Mouse (Mus musculus) layer of hippocampus, postnatal 36 days (tissue): ENCODE measurements around the gene Rtn4rl2. TPM values are rescaled to one million over a fixed set of nuclear protein-coding genes. Genes with fewer than 3 reads are reported as not detected.

Experiments
- DNase-seq, 2 experiments: peaks; one replicate each; pipeline ENCODE4 v3.0.0; 2022
- total RNA-seq, 2 experiments: library from RNA; stranded (reverse); gene quantifications; 2 replicates each; pipeline ENCODE4 v1.2.3; 2021

Rtn4rl2 gene
- total RNA-seq, 2 experiments from 2014 or later, result 91.2 to 94.8 TPM

DNA sequence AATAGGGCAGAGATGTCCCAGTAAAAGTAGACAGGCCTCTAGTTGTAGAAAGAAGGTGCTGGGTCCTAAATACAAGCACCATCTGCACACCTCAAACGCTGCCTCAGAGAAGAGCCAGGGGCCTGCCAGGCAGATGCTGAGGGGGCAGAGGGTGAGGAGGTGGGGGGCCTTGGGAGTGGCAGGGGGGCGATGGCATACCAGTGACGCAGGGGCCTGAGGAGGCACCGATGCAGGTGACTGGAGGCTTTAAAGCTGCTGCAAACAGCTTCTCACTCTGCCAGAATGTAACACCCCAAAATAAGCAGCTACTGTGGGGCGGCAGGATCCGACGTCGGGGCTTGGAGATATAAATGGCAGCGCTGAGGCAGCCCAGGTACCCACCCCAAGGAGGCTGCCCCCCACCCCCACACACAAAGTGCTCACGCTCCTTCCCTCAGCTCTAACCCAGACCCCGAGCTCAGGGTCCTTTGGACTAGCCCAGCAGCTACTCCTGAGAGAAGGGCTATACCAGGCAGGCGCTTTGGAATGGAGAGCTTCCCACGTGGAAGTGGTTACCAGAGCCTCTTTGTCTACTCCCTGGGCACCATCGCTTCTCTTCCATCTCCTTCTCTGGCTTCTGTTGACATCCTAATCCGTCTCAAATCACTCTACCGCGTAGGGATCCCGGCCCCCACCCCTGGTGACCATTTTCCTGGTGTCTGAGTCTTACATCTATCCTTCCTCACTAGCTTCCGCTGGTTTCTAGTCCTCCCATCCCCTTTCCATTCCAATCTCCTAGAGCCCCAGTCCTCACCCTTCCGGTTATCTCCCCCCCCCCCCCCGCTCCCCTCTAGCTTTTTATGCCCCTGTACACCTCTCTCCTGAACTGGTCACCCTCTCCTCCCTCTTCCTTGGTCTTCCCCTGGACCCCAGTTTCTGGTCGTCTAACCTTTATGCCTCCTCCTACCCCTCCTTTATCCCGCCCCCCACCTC, 1.1 kb downstream of the Rtn4rl2 start:
- DNase-seq, result no peak

GRCm38 (mm10) chr2:84884611-84885010, 1.9 kb downstream of the Rtn4rl2 start:
- no peak for DNase-seq

DNA sequence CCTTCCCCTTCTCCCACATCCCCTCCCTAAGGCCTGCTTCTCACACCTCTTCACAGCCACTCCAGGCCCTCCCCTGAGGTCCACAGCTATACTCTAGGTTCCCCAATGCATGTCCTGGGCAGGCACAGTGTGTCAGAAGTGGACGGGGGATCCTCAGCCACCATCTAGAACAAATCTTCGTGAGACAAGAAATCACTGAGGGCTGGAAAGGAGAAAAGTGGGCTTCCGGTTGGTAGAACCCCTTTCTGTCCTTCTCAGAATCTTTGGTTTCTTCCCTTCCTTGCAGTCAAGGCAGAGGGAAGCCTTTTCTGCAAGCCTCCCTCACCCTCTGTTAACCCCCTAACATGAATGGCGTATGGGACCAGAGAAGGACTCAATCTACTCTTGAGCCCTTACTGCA, 2.6 kb downstream of the Rtn4rl2 start:
- DNase-seq, result no peak

DNA sequence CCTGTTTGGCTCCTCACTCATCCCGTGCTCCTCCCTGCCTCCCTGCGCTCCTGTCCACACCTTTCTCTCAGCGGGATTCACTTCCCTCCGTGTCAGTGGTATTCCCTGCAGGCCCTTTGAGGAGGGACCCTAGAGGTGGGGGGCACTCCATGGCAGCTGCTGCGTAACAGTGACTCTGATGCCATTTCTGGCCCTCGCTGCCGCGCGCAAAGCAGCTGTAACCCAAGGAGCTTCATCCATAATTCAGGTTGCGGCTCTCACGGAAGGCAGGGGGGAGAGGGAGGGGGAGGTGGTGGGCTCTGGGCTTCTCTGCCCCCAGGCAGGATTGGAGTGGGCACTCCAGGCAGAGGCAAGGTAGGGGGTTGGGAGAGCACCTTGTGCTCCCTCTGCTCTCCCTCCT, 3.0 kb downstream of the Rtn4rl2 start:
- DNase-seq, result no peak

GRCm38 (mm10) chr2:84883084-84883483, 3.4 kb downstream of the Rtn4rl2 start:
- no peak for DNase-seq

- DNase-seq, result peak in 1 of 2 experiments; percentile 74
Measured at GRCm38 (mm10) chr2:84882606-84883005, 3.9 kb downstream of the Rtn4rl2 start.

DNA sequence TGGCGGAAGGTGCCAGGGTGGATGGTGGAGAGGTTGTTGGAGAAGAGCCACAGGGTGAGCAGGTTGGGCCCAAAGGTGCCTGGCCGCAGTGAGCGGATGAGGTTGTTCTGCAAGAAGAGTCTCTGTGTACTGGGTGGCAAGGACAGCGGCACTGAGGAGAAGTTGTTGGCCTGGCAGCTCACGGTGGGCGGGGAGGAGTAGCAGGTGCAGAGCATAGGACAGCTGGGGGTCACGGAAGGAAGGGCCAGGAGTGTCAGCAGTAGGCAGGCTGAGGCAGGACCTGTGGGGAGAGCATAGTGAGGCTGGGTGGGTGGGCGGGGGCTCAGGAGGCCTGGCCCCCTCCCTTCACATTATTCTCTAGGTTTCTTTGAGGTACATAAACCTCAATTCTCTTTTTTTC, 5.9 kb downstream of the Rtn4rl2 start:
- DNase-seq, result no peak

DNA sequence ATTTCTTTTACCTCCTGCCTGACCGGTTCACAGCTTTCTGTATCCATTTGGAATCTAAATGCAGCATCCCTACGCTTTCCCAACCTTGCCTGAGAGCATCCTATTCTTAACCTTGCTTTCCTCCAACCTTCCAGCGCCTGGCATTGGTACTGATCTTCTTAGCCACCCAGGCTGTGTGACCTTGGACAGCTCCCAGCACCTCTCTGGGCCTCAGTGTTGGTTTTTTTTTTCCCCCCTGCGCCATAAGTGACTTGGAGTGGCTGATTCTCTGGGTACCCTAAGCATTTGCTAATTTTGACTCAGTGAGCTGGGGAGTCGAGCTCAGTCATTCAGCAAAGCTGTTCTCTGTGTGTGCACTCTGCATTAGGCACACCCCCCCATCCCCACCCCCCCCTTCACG, 10.7 kb downstream of the Rtn4rl2 start:
- DNase-seq, result no peak

GRCm38 (mm10) chr2:84872105-84872716, 14.3 kb downstream of the Rtn4rl2 start:
- DNase-seq, result no peak

DNA sequence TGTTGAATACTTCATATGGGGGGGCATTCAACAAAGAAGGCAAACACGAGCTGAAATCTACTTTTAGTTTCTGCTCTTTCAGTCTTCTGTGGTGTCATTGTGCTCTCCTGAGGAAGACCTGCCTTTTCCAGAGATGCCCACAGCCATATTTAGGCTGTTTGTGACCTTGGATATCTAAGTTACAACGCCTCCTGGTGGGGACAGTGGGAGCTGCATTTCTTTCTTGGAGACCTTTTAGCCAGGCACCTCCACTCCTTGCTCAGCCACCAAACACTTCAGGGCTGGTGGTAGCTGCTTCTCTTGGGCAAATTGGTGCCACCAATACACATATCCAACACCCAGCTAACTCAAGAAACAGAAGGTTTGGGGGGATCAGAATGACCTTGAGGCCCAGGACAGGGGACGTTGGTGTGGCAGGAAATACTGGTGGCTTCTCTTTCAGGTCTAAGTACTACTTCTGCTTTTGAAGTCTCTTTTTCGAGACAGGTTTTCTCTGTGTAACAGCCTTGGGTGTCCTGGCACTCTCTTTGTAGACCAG, 15.8 kb downstream of the Rtn4rl2 start:
- DNase-seq, result no peak

DNA sequence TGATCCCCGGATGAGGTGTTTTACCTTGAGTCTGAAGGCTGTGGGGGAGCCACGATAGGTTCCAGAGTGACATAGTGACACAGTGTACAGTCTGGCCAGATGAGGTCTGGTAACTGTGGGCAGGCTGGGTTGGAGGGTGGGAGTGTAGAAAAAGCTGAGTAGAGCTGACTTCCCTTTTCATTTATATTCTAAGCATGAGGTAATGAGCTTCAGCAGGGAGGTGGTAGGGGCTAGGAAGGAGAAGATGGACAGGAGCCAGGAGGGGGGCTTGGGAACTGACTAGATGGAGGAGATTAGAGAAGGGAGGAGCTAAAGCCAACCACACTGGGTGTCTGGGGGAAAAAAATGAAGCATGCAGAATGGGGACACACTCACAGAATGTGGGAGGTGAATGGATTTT, 17.5 kb downstream of the Rtn4rl2 start:
- no peak for DNase-seq

GRCm38 (mm10) chr2:84868521-84868943, 18.0 kb downstream of the Rtn4rl2 start:
- peak in 1 of 2 experiments; percentile 71 for DNase-seq

GRCm38 (mm10) chr2:84865616-84866571, 20.6 kb downstream of the Rtn4rl2 start:
- peak; percentile 76 to 79 for DNase-seq

DNA sequence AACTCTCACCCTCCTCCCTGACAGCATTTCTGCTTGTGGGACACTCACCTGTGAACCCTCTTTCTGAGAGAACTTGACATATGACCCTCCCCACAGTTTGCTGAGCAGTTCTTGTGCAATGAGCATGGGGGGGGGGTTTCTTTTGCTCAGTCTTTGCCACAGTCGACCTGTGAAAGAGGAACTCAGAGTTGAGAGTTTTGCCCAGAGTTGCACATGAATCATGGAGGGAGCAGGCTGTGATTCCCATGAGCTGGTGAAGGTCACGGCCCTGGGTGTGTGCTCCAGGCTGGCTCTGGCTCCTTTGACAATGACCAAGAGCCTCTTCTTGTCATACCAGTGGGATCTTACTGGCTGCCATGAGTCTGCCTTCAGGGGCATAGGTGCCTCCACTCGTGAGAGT, 24.3 kb downstream of the Rtn4rl2 start:
- no peak for DNase-seq

GRCm38 (mm10) chr2:84861430-84861829, 25.1 kb downstream of the Rtn4rl2 start:
- no peak for DNase-seq

DNA sequence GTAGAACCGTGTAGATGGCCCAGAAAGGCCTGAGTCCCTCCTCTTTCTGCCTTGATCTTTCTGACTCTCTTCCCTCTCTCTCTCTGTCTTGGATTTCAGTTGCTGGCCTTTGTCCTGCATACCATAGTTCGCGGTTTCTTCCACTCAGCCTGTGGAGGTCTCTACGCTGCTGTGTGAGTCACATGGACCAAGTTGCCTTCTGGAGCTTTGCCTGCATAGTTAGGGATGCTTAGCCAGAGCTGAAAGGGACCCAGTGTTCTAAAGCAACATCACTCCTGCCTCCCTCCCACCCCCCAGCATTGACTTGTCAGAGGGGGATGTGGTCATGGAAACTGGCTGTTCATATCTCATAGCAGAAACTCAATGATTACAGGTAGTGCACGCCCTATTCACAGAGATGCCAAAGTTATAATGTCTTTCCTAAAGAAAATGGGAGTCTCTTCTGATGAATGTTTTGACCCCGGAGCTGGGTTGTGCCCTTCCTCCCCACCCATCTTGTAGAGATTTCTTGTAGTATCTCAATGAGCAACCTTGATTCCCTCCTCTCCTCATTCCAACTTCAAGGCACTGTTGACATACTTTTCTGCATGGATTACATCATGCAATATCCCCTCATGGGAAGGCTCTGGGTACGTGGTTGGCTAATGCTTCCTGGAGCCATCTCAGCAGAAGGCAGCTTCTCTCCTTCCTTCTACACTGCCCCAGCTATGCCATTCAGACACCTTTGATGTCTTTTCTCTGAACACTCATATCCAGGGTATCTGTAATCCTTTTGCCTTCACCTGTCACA, 26.3 kb downstream of the Rtn4rl2 start:
- no peak for DNase-seq

DNA sequence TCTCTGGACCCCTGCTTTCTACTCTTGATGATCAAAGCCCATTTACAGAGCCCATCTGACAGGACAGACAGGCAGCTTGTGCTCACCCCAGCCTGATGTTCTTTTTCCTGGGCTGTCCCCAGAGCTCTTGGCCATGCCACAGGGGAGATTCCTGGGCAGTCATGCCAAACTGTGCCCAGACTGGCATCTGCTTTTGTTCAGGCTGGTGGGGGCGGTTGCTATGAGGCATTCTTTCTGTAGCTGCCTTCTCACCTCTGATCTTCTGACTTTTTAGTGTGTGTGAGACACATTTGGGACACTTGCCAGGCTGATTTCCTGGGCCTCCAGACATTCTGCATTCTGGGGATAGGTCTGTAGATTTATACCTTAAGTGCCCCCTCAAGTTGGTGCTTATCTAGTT, 28.0 kb downstream of the Rtn4rl2 start:
- DNase-seq, result no peak

- DNase-seq, result no peak
Measured at GRCm38 (mm10) chr2:84855732-84856131, 30.8 kb downstream of the Rtn4rl2 start.

DNA sequence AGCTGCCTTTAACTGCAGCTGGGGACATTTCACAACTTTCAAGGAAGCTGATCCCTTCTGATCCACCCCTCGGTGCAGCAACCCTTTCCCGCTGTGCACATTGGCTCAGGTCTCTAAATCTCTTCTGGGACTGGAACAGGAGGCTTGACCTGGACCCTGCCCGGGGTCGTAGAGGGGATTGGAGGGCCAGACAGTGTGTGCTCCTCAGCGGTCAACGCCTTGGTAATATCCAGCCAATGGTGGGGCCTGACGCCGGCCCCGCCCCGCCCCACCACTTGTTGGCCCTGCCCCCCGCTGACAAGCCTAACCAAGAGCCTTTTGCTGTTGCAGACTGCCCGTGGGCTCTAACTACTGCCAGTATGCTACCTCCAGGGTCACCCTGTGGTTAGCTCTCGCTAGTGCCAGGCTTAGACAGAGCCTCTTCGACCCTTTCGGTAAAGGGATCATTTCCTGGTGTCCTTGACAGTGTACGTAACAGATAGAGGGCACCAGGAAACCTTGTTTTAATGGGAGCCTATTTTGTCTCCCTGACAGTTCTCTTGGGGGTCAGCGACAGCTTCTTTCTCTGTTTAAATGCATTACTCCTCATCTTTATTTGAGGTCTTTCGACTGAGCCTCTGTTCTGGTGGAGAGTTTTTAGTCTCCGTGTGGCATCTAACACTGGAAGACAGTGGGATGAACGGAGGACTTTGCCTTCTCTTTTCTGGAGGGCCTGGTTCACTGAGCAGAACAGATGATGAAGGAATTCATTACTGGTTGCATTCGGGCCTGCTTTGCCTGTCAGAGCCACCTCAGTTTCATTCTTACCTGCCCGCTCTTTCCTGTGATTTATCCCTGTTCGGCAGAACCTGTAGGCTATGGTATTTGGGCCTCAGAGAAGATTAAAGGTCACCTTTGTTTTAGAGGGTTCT, 35.1 kb downstream of the Rtn4rl2 start:
- no peak for DNase-seq

GRCm38 (mm10) chr2:84850407-84851129, 35.9 kb downstream of the Rtn4rl2 start:
- no peak for DNase-seq
